ENCODE assay signal across 9 mouse cellular contexts in genomic region chr15:77837444-77838117, GRCm38 (mm10). TPM values are rescaled to one million over a fixed set of nuclear protein-coding genes. Genes with fewer than 3 reads are reported as not detected.
DNase-seq lines count a peak whose midpoint lies in the region; ATAC-seq and TF ChIP-seq lines count a peak whose summit lies in the region.
"Had no signal": no experiment of that assay in that cellular context is flagged by ENCODE, and none has a peak within 500 bp of the region (broad histone marks: within the 10 kb centered on the region; RNA-seq: fewer than 3 reads in every experiment).

No protein-coding gene starts in this region.

- peak overlapping the region; percentile 34 for H3K9ac ChIP-seq in heart, adult 2 months (ENCODE audit: low read depth, low read length)
- H3K9ac ChIP-seq in lung, embryonic 15.5 days = peak overlapping the region; percentile 11
- no peak overlapping the region for H3K9ac ChIP-seq in embryonic facial prominence, embryonic 15.5 days
- peak overlapping the region; percentile 10; the same call in 1 of the 2 replicates for H3K9ac ChIP-seq in liver, embryonic 16.5 days (ENCODE audit: low read depth, low read length)

- peak overlapping the region; percentile 84 for H3K4me2 ChIP-seq in lung, embryonic 15.5 days
- H3K4me2 ChIP-seq in embryonic facial prominence, embryonic 15.5 days (replicated peaks) = peak overlapping the region; percentile 10; the same call in 1 of the 2 replicates
- H3K4me2 ChIP-seq in liver, embryonic 16.5 days (ENCODE audit: low read depth, low read length) = peak overlapping the region; percentile 79

- TF ChIP-seq EP300 in heart, adult 2 months (IDR thresholded peaks at IDR 0.05; ENCODE audit: insufficient read depth, low read depth, low read length) = no peak

- peak overlapping the region; percentile 4; the same call in 1 of the 2 replicates for H3K4me3 ChIP-seq in heart, adult 2 months
- no peak overlapping the region for H3K4me3 ChIP-seq in lung, embryonic 15.5 days
- no peak overlapping the region for H3K4me3 ChIP-seq in embryonic facial prominence, embryonic 15.5 days (replicated peaks)
- no peak overlapping the region for H3K4me3 ChIP-seq in liver, embryonic 16.5 days (ENCODE audit: low read depth, low read length)

- TF ChIP-seq CTCF in heart, adult 2 months (IDR thresholded peaks at IDR 0.05) = no peak

- 20% methylated on average over 10 of the region's 10 CpGs for WGBS in heart, adult 2 months
- 43% methylated on average over 10 of the region's 10 CpGs for WGBS in lung, embryonic 15.5 days
- WGBS in embryonic facial prominence, embryonic 15.5 days = 59% methylated on average over 10 of the region's 10 CpGs
- 45% methylated on average over 10 of the region's 10 CpGs for WGBS in liver, embryonic 16.5 days (ENCODE audit: insufficient replicate concordance)

- H3K36me3 ChIP-seq in heart, adult 2 months (ENCODE audit: control insufficient read depth, insufficient read depth, low read length) = peaks cover 34% of the 10 kb centered on the region
- no peaks in the 10 kb centered on the region for H3K36me3 ChIP-seq in lung, embryonic 15.5 days
- no peaks in the 10 kb centered on the region for H3K36me3 ChIP-seq in embryonic facial prominence, embryonic 15.5 days
- H3K36me3 ChIP-seq in liver, embryonic 16.5 days (ENCODE audit: control insufficient read depth, insufficient read depth) = no peaks in the 10 kb centered on the region

- no peak for TF ChIP-seq POLR2A in heart, adult 2 months (IDR thresholded peaks at IDR 0.05; ENCODE audit: insufficient read depth, low read depth, low read length)

- H3K27ac ChIP-seq in heart, adult 2 months = peak overlapping the region; percentile 67
- H3K27ac ChIP-seq in lung, embryonic 15.5 days = peak overlapping the region; percentile 77
- H3K27ac ChIP-seq in embryonic facial prominence, embryonic 15.5 days (replicated peaks) = peak overlapping the region; percentile 36; the same call in 1 of the 2 replicates
- H3K27ac ChIP-seq in liver, embryonic 16.5 days (ENCODE audit: low read length) = no peak overlapping the region; the same call in none of the 2 replicates

- H3K4me1 ChIP-seq in heart, adult 2 months (ENCODE audit: control insufficient read depth, insufficient read depth, low read length) = peaks cover 42% of the 10 kb centered on the region
- H3K4me1 ChIP-seq in lung, embryonic 15.5 days = peaks cover 80% of the 10 kb centered on the region
- peaks cover 78% of the 10 kb centered on the region for H3K4me1 ChIP-seq in embryonic facial prominence, embryonic 15.5 days
- H3K4me1 ChIP-seq in liver, embryonic 16.5 days (ENCODE audit: control insufficient read depth, low read depth, low read length) = peaks cover 81% of the 10 kb centered on the region

- H3K79me2 ChIP-seq in heart, adult 2 months (replicated peaks; ENCODE audit: control insufficient read depth, insufficient read depth, low read length) = peaks cover 28% of the 10 kb centered on the region

- intact Hi-C loops in heart, adult 2 months (cut with DNase I) = loop anchor here (2.0 to 5.0 kb wide), 2 partner anchors 55 to 75 kb away; no protein-coding TSS in a partner anchor
- intact Hi-C loops in gastrocnemius, postnatal 14 days (cut with DNase I; ENCODE audit: low total_unique reads) = loop anchor here (10.0 kb wide), 1 partner anchor 53 kb away; no protein-coding TSS in a partner anchor

- no peak for ATAC-seq in lung, embryonic 15.5 days (ENCODE audit: borderline replicate concordance, extremely low read depth, low FRiP score, low TSS enrichment)
- no peak for ATAC-seq in embryonic facial prominence, embryonic 15.5 days (ENCODE audit: insufficient number of reproducible peaks, low FRiP score, low TSS enrichment, low read depth)
- ATAC-seq in liver, embryonic 16.5 days (ENCODE audit: low read depth) = no peak

- H3K9me3 ChIP-seq in lung, embryonic 15.5 days = no peaks in the 10 kb centered on the region
- no peaks in the 10 kb centered on the region for H3K9me3 ChIP-seq in embryonic facial prominence, embryonic 15.5 days (replicated peaks)
- no peaks in the 10 kb centered on the region for H3K9me3 ChIP-seq in liver, embryonic 16.5 days (replicated peaks; ENCODE audit: control insufficient read depth, low read length)

- DNase-seq in heart, adult 2 months = no peak
- no peak for DNase-seq in heart, adult 11 months
- DNase-seq in lung, postnatal 10 days = no peak
- no peak for DNase-seq in ovary, postnatal 36 days (ENCODE audit: low spot score)
- no peak for DNase-seq in gastrocnemius, postnatal 14 days
- DNase-seq: adrenal gland, postnatal 36 days had no signal

- no peaks in the 10 kb centered on the region for H3K27me3 ChIP-seq in heart, adult 2 months (ENCODE audit: control insufficient read depth, insufficient read depth, low read length)
- H3K27me3 ChIP-seq in lung, embryonic 15.5 days = no peaks in the 10 kb centered on the region
- H3K27me3 ChIP-seq in embryonic facial prominence, embryonic 15.5 days = no peaks in the 10 kb centered on the region
- H3K27me3 ChIP-seq in liver, embryonic 16.5 days (ENCODE audit: control insufficient read depth, insufficient read depth, low read depth, low read length) = no peaks in the 10 kb centered on the region

RNA-seq across cellular contexts. Expression of gene Myh9, which starts 4.4 kb away (rescaled TPM):
- total RNA-seq in heart, adult 2 months (2021) = 100 to 1,000 TPM in 1 of 2 experiments, 10 to 100 TPM in 1; 88.3 to 111 TPM
- polyA plus RNA-seq in heart, adult 2 months (2012; rRNA removed) = 30.4 and 46.8 TPM in 2 replicates
- polyA plus RNA-seq in lung, embryonic 15.5 days (2015; fragmentation: Nextera tagmentation; extraction: Ambion mirVana) = 62.5 and 67.7 TPM in 2 replicates
- polyA plus RNA-seq in embryonic facial prominence, embryonic 15.5 days (2015; fragmentation: Nextera tagmentation; extraction: Ambion mirVana) = 41.1 and 41.7 TPM in 2 replicates
- polyA plus RNA-seq in liver, embryonic 16.5 days (2015; fragmentation: Nextera tagmentation; extraction: Ambion mirVana) = 19.7 and 21.9 TPM in 2 replicates
- 100 to 1,000 TPM in 1 of 2 experiments, 10 to 100 TPM in 1; 96.9 to 111 TPM for total RNA-seq in gastrocnemius, postnatal 14 days (2021)

Comparison
In these comparisons a context has a peak if more than half of its experiments do, and no peak if none do; other contexts are left out.
1. H3K4me2 ChIP-seq: peak in every context shown above with its lines; median percentile 84 in lung, embryonic 15.5 days; 79 in liver, embryonic 16.5 days; 10 in embryonic facial prominence, embryonic 15.5 days.